Mouse (Mus musculus): ENCODE data around the gene Galr2. TPM values are rescaled to one million over a fixed set of nuclear protein-coding genes. Genes with fewer than 3 reads are reported as not detected.
A peak's percentile ranks its signal among the peaks of the same experiment; 100 is the strongest.

Gene Galr2
- polyA plus RNA-seq (2012; rRNA removed), result not detected in 2 replicates

DNA sequence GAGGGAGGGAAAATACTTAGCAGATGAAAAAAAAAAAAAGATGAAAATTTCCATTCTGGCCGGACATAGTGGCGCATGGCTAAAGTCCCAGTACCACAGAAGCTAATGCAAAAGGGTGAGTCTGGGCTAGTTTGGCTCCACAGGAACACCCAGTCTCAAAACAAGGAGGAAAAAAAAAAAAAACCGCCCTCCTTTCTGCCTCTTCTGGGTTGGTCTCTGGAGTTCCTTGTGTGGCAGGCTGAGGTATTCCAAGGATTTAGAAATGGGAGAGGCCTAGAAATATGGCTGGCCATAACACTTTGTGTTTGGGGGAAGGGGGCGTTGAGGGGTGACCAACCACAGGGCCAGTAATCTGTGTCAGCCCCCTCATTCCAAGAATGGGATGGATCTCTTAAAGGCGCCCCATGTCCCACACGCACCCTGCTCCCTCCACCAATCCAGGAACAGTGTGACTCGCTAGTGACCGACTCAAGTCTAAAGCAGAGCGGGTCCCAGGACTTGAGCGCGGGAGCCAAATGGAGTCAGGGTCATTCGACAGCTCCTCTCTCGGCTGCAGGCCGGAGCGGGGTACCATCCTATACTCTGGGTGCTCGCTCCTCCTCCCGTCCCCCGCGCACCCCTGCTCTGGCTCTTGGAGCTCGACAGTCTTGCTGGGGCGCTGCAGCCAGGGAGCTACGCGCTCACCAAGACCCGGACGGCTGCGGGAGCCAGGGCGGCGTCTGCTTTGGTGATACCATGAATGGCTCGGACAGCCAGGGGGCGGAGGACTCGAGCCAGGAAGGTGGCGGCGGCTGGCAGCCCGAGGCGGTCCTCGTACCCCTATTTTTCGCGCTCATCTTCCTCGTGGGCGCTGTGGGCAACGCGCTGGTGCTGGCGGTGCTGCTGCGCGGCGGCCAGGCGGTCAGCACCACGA is at the start of gene Galr2:
Gene Galr2, plus strand, starts transcription at position 189 of the 913 bp plus-strand sequence.
- TF ChIP-seq POLR2A (IDR thresholded peaks at IDR 0.05; ENCODE audit: extremely low read depth, insufficient read depth, low read length), result no peak
- no peak for TF ChIP-seq CTCF (IDR thresholded peaks at IDR 0.05; ENCODE audit: extremely low read depth, insufficient read depth, low read length)
- Histone ChIP-seq H3K4me1 (ENCODE audit: control insufficient read depth, insufficient read depth, low read length) (no peaks in the 10 kb centered on the region), H3K4me3 (ENCODE audit: insufficient read depth, low read length) (no peak within 1 kb of the TSS), H3K27ac (ENCODE audit: insufficient read depth, low read length) (no peak within 1 kb of the TSS)

DNA sequence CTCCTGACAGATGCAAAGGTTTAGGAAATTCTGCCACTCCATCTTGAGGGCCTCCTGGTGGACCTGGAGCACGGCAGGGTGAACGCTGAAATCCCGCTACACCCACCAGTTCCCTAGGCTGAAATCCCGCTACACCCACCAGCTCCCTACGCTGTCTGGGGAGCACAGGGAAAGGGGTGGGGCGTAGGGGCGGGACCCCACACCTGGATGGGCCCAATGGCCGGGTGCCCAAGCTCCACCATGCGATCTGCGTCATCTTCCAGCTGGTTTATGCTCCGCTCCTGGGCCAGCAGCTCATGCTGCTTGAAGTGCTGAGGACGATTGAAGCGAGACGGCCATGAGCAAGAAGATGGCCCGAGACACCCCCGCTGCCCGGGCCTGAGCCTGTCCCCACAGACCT is 48.3 kb upstream of the Galr2 start:
- Histone ChIP-seq H3K4me3 (ENCODE audit: insufficient read depth, low read length) (0 out of 2 replicates have a peak overlapping the region, but pooled peaks have one; percentile 3), H3K27ac (ENCODE audit: insufficient read depth, low read length) (no peak overlapping the region), H3K4me1 (ENCODE audit: control insufficient read depth, insufficient read depth, low read length) (no peaks in the 10 kb centered on the region)
- no peak for TF ChIP-seq CTCF (IDR thresholded peaks at IDR 0.05; ENCODE audit: extremely low read depth, insufficient read depth, low read length)
- no peak for TF ChIP-seq POLR2A (IDR thresholded peaks at IDR 0.05; ENCODE audit: extremely low read depth, insufficient read depth, low read length)

DNA sequence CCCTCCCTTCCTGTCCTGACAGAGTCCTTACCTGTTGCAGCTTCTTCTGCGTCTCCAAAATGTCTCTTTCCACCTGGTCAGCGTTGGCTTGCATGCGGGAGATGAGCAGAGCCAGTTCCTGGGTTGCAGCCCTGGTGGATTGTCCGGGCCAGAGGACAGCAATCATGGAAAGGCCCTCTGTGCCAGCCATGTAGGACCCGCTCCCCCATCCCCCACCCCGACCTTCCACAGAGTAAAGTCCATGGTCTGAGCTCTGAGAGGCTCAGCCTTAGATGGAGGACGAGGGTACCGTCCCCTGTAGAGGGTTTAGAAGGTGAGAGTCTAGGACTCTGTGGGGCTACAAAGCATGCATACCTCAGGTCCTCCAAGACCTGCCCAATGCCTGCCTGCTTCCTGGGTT is 45.8 kb upstream of the Galr2 start:
- H3K4me3 ChIP-seq (ENCODE audit: insufficient read depth, low read length), result no peak overlapping the region
- H3K27ac ChIP-seq (ENCODE audit: insufficient read depth, low read length), result no peak overlapping the region
- no peaks in the 10 kb centered on the region for H3K4me1 ChIP-seq (ENCODE audit: control insufficient read depth, insufficient read depth, low read length)
- TF ChIP-seq POLR2A (IDR thresholded peaks at IDR 0.05; ENCODE audit: extremely low read depth, insufficient read depth, low read length) (no peak), CTCF (IDR thresholded peaks at IDR 0.05; ENCODE audit: extremely low read depth, insufficient read depth, low read length) (no peak)

DNA sequence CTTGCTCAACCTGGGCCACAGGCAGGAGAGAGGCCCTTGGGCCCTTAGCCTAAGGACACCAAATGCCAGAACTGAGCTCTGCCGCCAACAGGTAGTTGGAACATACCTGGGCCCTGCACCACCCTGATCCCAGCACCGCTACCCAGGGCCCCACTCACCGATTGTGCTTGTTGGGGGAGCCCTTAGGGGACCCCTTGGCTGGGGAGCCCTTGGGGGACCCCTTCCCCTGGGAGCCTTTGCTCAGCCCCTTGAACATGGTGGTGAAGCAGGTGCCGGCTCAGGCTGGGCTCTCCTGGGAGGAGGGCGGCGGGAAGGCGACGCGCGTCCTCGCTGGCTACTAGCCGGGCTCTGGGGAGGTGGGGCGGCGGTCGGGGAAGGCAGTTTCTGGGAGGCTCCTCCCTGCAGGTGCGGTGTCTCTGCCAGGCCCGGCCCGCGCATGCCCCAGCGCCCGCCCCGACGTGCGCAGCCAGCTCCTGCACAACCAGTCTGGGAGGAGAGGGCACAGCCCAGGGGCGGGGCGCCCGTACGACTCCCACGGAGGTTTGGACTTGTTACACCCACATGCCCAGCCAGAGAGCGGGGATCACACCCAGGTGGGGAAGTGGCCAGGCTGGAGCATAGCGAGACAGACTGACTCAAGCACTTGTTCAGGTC is 42.9 kb upstream of the Galr2 start, which contains the start of gene Evpl:
Gene Evpl, minus strand, starts transcription at position 336 of the 654 bp plus-strand sequence.
- no peak within 1 kb of the TSS for H3K4me3 ChIP-seq (ENCODE audit: insufficient read depth, low read length)
- H3K4me1 ChIP-seq (ENCODE audit: control insufficient read depth, insufficient read depth, low read length), result no peaks in the 10 kb centered on the region
- TF ChIP-seq CTCF (IDR thresholded peaks at IDR 0.05; ENCODE audit: extremely low read depth, insufficient read depth, low read length) (no peak), POLR2A (IDR thresholded peaks at IDR 0.05; ENCODE audit: extremely low read depth, insufficient read depth, low read length) (no peak)
- no peak within 1 kb of the TSS for H3K27ac ChIP-seq (ENCODE audit: insufficient read depth, low read length)

DNA sequence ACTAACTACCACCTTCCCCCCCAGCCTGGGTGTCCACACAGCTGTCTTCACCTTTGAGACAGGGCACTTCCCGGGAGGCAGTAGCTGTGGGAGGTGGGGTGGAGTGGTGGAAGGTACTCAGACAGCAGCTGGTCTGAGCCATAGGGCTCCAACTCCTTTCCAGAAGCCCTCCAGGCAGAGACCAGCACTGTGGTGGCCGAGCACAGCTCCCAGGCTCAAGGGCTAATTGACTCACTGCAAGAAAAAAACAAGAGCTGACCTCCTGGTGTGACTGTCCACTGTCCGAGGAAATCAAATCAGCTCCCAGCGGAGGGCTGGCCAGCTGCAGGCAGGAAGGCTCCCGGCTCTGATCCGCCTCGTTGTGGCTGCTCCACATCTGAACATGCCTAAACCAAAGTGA is 40.9 kb upstream of the Galr2 start:
- TF ChIP-seq POLR2A (IDR thresholded peaks at IDR 0.05; ENCODE audit: extremely low read depth, insufficient read depth, low read length) (no peak), CTCF (IDR thresholded peaks at IDR 0.05; ENCODE audit: extremely low read depth, insufficient read depth, low read length) (no peak)
- no peak overlapping the region for H3K27ac ChIP-seq (ENCODE audit: insufficient read depth, low read length)

DNA sequence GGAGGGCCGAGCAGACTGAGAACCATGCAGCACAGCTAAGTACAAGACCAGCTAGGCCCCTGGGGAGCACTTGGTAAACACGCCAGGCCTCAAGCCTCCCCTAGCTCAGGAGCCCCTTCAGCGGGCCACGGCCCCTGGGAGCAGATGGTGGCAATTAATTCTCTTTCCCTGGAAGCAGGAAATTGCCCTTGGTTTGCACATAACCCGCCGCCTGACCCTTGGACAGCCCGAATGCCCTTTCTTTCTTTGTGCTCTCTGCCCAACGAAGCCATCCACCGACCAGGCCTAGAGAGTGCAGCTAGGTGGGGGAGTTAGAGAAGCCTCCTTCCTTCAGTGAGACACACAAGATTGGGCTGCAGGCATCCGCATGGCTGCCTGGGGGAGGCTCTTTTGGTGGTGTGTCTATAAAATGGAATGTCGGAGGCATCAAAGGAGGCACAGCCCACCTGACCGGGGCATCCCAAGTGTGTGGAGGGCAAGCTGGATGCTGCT is 38.9 kb upstream of the Galr2 start:
- H3K4me1 ChIP-seq (ENCODE audit: control insufficient read depth, insufficient read depth, low read length), result no peaks in the 10 kb centered on the region
- no peak overlapping the region for H3K4me3 ChIP-seq (ENCODE audit: insufficient read depth, low read length)
- TF ChIP-seq POLR2A (IDR thresholded peaks at IDR 0.05; ENCODE audit: extremely low read depth, insufficient read depth, low read length), result no peak
- TF ChIP-seq CTCF (IDR thresholded peaks at IDR 0.05; ENCODE audit: extremely low read depth, insufficient read depth, low read length), result no peak
- no peak overlapping the region for H3K27ac ChIP-seq (ENCODE audit: insufficient read depth, low read length)

More for the DNA sequence above, 40.9 kb upstream of the Galr2 start:
- Histone ChIP-seq H3K4me3 (ENCODE audit: insufficient read depth, low read length) (no peak overlapping the region), H3K4me1 (ENCODE audit: control insufficient read depth, insufficient read depth, low read length) (no peaks in the 10 kb centered on the region)

DNA sequence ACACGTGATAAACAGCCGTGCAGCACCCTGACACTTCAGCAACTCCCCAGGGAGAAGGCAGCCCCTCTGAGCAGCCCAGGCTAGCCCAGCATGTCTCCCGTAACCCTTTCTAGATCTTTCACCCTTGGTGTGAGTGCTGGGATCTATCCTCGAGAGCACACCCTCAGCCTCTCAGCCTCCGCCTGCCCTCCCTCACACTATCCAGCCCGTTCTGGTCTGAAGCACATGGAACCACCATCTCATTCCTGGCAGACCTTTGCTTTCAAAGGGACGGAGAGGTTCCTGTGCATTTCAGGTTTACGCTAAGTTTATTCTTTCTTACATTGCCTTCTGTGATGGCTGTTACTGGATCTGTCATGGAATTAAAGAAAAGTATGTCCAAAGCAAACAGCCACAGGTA is 36.2 kb upstream of the Galr2 start:
- H3K4me3 ChIP-seq (ENCODE audit: insufficient read depth, low read length), result no peak overlapping the region
- H3K27ac ChIP-seq (ENCODE audit: insufficient read depth, low read length), result no peak overlapping the region
- TF ChIP-seq CTCF (IDR thresholded peaks at IDR 0.05; ENCODE audit: extremely low read depth, insufficient read depth, low read length) (no peak), POLR2A (IDR thresholded peaks at IDR 0.05; ENCODE audit: extremely low read depth, insufficient read depth, low read length) (no peak)
- no peaks in the 10 kb centered on the region for H3K4me1 ChIP-seq (ENCODE audit: control insufficient read depth, insufficient read depth, low read length)

DNA sequence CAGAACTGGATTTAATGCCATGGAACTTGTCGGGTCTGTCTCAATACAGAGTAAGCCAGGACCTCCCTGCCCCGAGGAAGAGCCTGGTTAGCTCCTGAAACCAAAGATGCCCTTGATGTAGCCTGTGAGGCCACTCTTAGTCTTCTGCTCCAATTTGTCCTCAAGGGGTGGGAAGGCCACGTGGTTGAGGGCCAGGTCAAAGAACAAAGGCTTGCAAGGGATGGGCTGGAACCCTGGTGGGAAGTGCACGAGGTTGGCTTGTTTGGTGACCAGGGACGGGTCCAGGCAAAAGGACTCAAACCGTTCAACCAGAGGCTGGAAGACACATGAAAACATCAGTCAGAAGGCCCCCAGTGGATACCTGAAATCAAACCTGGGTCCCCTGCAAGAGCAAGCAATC is 35.1 kb upstream of the Galr2 start:
- Histone ChIP-seq H3K27ac (ENCODE audit: insufficient read depth, low read length) (no peak overlapping the region), H3K4me1 (ENCODE audit: control insufficient read depth, insufficient read depth, low read length) (no peaks in the 10 kb centered on the region)
- TF ChIP-seq POLR2A (IDR thresholded peaks at IDR 0.05; ENCODE audit: extremely low read depth, insufficient read depth, low read length) (no peak), CTCF (IDR thresholded peaks at IDR 0.05; ENCODE audit: extremely low read depth, insufficient read depth, low read length) (no peak)

DNA sequence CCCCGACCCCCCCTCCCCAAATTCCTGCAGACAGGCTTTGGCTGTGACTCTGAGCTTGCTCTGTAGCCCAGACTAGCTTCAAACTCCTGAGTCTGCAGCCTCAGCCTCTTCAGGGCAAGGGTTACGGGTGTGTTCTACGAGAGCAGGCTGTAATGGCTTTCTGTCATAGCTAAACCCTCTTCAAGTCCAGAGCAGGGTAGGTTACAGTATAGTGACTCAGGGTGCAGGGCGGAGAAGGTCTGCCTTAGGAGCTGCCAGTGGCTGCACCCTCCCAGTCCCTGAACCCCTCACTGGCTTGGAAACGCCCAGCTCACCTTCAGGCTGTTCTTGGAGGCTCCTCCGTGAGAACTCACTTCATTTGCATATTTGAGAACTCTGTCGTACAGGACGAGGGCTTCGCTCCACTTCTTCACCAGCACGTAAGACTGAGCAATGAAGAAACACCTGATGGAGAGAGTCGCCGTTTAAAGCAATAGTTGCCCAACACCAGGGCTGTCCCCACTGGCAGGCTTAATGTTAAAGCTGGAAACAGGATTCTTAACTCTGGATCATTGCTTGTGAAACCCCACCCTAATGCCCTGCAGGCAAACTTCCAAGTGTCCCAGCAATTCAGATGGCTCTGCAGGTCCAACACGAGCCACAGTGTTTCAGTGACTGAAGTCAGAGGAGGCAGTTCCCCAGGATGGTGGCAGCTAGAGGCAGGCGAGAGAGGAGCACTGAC is 33.1 kb upstream of the Galr2 start:
- Histone ChIP-seq H3K4me3 (ENCODE audit: insufficient read depth, low read length) (no peak overlapping the region), H3K27ac (ENCODE audit: insufficient read depth, low read length) (no peak overlapping the region), H3K4me1 (ENCODE audit: control insufficient read depth, insufficient read depth, low read length) (no peaks in the 10 kb centered on the region)
- no peak for TF ChIP-seq POLR2A (IDR thresholded peaks at IDR 0.05; ENCODE audit: extremely low read depth, insufficient read depth, low read length)
- TF ChIP-seq CTCF (IDR thresholded peaks at IDR 0.05; ENCODE audit: extremely low read depth, insufficient read depth, low read length), result no peak

More for the DNA sequence above, 35.1 kb upstream of the Galr2 start:
- H3K4me3 ChIP-seq (ENCODE audit: insufficient read depth, low read length), result no peak overlapping the region
